Mouse (Mus musculus) forebrain, embryonic 13.5 days (tissue): Measurements from ENCODE around the gene Gm20388. TPM values are rescaled to one million over a fixed set of nuclear protein-coding genes. Genes with fewer than 3 reads are reported as not detected.

ENCODE experiments used
- ATAC-seq: fragments of 200-750 bp; cut with Nextera tagmentation; 2 replicates; pipeline ENCODE4 v1.8.0; 2017
- H3K27ac ChIP-seq: fragments of 300-500 bp; sonication (generic); 2 replicates; pipeline ENCODE4 v1.5.1; 2015; ENCODE audit warnings: inconsistent platforms, mild to moderate bottlenecking, moderate library complexity
- H3K27me3 ChIP-seq: fragments of 300-500 bp; sonication (generic); 2 replicates; pipeline ENCODE4 v1.6.1; 2015; ENCODE audit warnings: mild to moderate bottlenecking, inconsistent platforms
- H3K36me3 ChIP-seq: fragments of 300-500 bp; sonication (generic); 2 replicates; pipeline ENCODE4 v1.6.1; 2015; ENCODE audit warnings: mild to moderate bottlenecking, inconsistent platforms; ENCODE audit not compliant: poor library complexity, severe bottlenecking
- H3K4me1 ChIP-seq: fragments of 300-500 bp; sonication (generic); 2 replicates; pipeline ENCODE4 v1.6.1; 2015; ENCODE audit warnings: inconsistent platforms
- H3K4me2 ChIP-seq: fragments of 300-500 bp; sonication (generic); 2 replicates; pipeline ENCODE4 v1.6.1; 2015; ENCODE audit warnings: inconsistent platforms, mild to moderate bottlenecking, moderate library complexity
- H3K4me3 ChIP-seq: fragments of 300-500 bp; sonication (generic); 2 replicates; pipeline ENCODE4 v1.5.1; 2015; ENCODE audit warnings: mild to moderate bottlenecking, inconsistent platforms
- H3K9ac ChIP-seq: fragments of 300-500 bp; sonication (generic); 2 replicates; pipeline ENCODE4 v1.6.1; 2015; ENCODE audit warnings: mild to moderate bottlenecking, inconsistent platforms
- H3K9me3 ChIP-seq: fragments of 300-500 bp; sonication (generic); replicated peaks from 2 replicates; pipeline ENCODE4 v1.6.1; 2016; ENCODE audit warnings: inconsistent platforms
- WGBS: fragments of 180-500 bp; shearing (Covaris S2); methylation state at CpG from one replicate; pipeline ENCODE4 v1.1.7; 2015; 5-methylcytosine and 5-hydroxymethylcytosine counted together
- polyA plus RNA-seq: library from polyadenylated mRNA; unstranded; fragments of >200 nt; fragmentation: Nextera tagmentation; extraction: Ambion mirVana; gene quantifications from 2 replicates; pipeline ENCODE4 v1.2.1, GENCODE M21; 2015

Gm20388 gene
- polyA plus RNA-seq, 1 experiment from 2014 or later, result 5.6 TPM

- H3K4me1 ChIP-seq, result peaks cover 10% of the 10 kb centered on the region; the same call in 1 of the 2 replicates
- H3K36me3 ChIP-seq, result peaks cover 92% of the 10 kb centered on the region
- H3K4me3 ChIP-seq, result no peak overlapping the region
- H3K27me3 ChIP-seq, result no peaks in the 10 kb centered on the region
- H3K9me3 ChIP-seq, result no peaks in the 10 kb centered on the region
- WGBS, result 85% methylated on average over 9 of the region's 9 CpGs
- no peak overlapping the region for H3K9ac ChIP-seq
- no peak for ATAC-seq
- no peak overlapping the region for H3K27ac ChIP-seq
- no peak overlapping the region for H3K4me2 ChIP-seq
Observed at GRCm38 (mm10) chr8:121990506-121991255, 2080.0 kb downstream of the Gm20388 start.

- Histone ChIP-seq H3K9me3 (no peaks in the 10 kb centered on the region), H3K4me1 (peaks cover 10% of the 10 kb centered on the region; the same call in 1 of the 2 replicates), H3K27me3 (no peaks in the 10 kb centered on the region), H3K36me3 (peaks cover 87% of the 10 kb centered on the region), H3K9ac (no peak overlapping the region), H3K27ac (no peak overlapping the region), H3K4me2 (no peak overlapping the region), H3K4me3 (no peak overlapping the region)
- ATAC-seq, result no peak
- 87% methylated on average over 7 of the region's 7 CpGs for WGBS
Observed at GRCm38 (mm10) chr8:121991611-121992010, 2081.0 kb downstream of the Gm20388 start.

GRCm38 (mm10) chr8:121992911-121993310, 2082.3 kb downstream of the Gm20388 start:
- no peak overlapping the region for H3K4me3 ChIP-seq
- no peak overlapping the region for H3K4me2 ChIP-seq
- no peak overlapping the region for H3K27ac ChIP-seq
- no peaks in the 10 kb centered on the region for H3K9me3 ChIP-seq
- H3K9ac ChIP-seq, result no peak overlapping the region
- peaks cover 88% of the 10 kb centered on the region for H3K36me3 ChIP-seq
- ATAC-seq, result no peak
- H3K27me3 ChIP-seq, result no peaks in the 10 kb centered on the region
- peaks cover 10% of the 10 kb centered on the region; the same call in 1 of the 2 replicates for H3K4me1 ChIP-seq
- WGBS, result 87% methylated on average over 4 of the region's 4 CpGs

GRCm38 (mm10) chr8:121995112-121995511, 2084.5 kb downstream of the Gm20388 start:
- H3K9me3 ChIP-seq, result no peaks in the 10 kb centered on the region
- no peaks in the 10 kb centered on the region for H3K27me3 ChIP-seq
- peaks cover 10% of the 10 kb centered on the region; the same call in 1 of the 2 replicates for H3K4me1 ChIP-seq
- peaks cover 89% of the 10 kb centered on the region for H3K36me3 ChIP-seq
- no peak overlapping the region for H3K4me2 ChIP-seq
- WGBS, result 84% methylated on average over 4 of the region's 4 CpGs
- H3K9ac ChIP-seq, result no peak overlapping the region
- no peak overlapping the region for H3K27ac ChIP-seq
- no peak for ATAC-seq
- H3K4me3 ChIP-seq, result no peak overlapping the region

GRCm38 (mm10) chr8:121995895-121996294, 2085.3 kb downstream of the Gm20388 start:
- WGBS, result 90% methylated on average over 3 of the region's 3 CpGs
- Histone ChIP-seq H3K9me3 (no peaks in the 10 kb centered on the region), H3K4me2 (no peak overlapping the region), H3K9ac (no peak overlapping the region), H3K4me1 (peaks cover 10% of the 10 kb centered on the region; the same call in 1 of the 2 replicates), H3K27ac (no peak overlapping the region), H3K27me3 (no peaks in the 10 kb centered on the region), H3K36me3 (peaks cover 89% of the 10 kb centered on the region), H3K4me3 (no peak overlapping the region)
- no peak for ATAC-seq

- WGBS, result 88% methylated on average over 4 of the region's 4 CpGs
- H3K27ac ChIP-seq, result no peak overlapping the region
- no peak overlapping the region for H3K4me3 ChIP-seq
- H3K4me1 ChIP-seq, result peaks cover 12% of the 10 kb centered on the region
- H3K27me3 ChIP-seq, result no peaks in the 10 kb centered on the region
- H3K9me3 ChIP-seq, result no peaks in the 10 kb centered on the region
- H3K9ac ChIP-seq, result no peak overlapping the region
- ATAC-seq, result no peak
- peaks cover 89% of the 10 kb centered on the region for H3K36me3 ChIP-seq
- H3K4me2 ChIP-seq, result no peak overlapping the region
Observed at GRCm38 (mm10) chr8:121998631-121999030, 2088.0 kb downstream of the Gm20388 start.

GRCm38 (mm10) chr8:121999211-121999610, 2088.6 kb downstream of the Gm20388 start:
- no peak for ATAC-seq
- Histone ChIP-seq H3K27me3 (no peaks in the 10 kb centered on the region), H3K36me3 (peaks cover 92% of the 10 kb centered on the region), H3K4me2 (no peak overlapping the region), H3K9ac (no peak overlapping the region), H3K4me3 (no peak overlapping the region), H3K4me1 (peaks cover 18% of the 10 kb centered on the region), H3K27ac (no peak overlapping the region), H3K9me3 (no peaks in the 10 kb centered on the region)
- WGBS, result 92% methylated on average over 5 of the region's 5 CpGs

- no peak for ATAC-seq
- no peak overlapping the region for H3K4me2 ChIP-seq
- no peak overlapping the region for H3K9ac ChIP-seq
- H3K4me1 ChIP-seq, result peaks cover 16% of the 10 kb centered on the region
- H3K27ac ChIP-seq, result no peak overlapping the region
- no peak overlapping the region for H3K4me3 ChIP-seq
- 92% methylated on average over 15 of the region's 15 CpGs for WGBS
- no peaks in the 10 kb centered on the region for H3K27me3 ChIP-seq
- H3K36me3 ChIP-seq, result peaks cover 84% of the 10 kb centered on the region
- H3K9me3 ChIP-seq, result no peaks in the 10 kb centered on the region
Observed at GRCm38 (mm10) chr8:122001339-122002115, 2090.9 kb downstream of the Gm20388 start.

GRCm38 (mm10) chr8:122003646-122004045, 2093.0 kb downstream of the Gm20388 start:
- Histone ChIP-seq H3K9me3 (no peaks in the 10 kb centered on the region), H3K4me2 (no peak overlapping the region), H3K9ac (no peak overlapping the region), H3K36me3 (peaks cover 83% of the 10 kb centered on the region), H3K27me3 (no peaks in the 10 kb centered on the region), H3K4me3 (no peak overlapping the region), H3K4me1 (peaks cover 25% of the 10 kb centered on the region), H3K27ac (peak overlapping the region; percentile 40)
- no peak for ATAC-seq
- 85% methylated on average over 8 of the region's 8 CpGs for WGBS

GRCm38 (mm10) chr8:122004131-122004530, 2093.5 kb downstream of the Gm20388 start:
- Histone ChIP-seq H3K9ac (no peak overlapping the region), H3K27me3 (no peaks in the 10 kb centered on the region), H3K4me2 (no peak overlapping the region), H3K36me3 (peaks cover 83% of the 10 kb centered on the region), H3K9me3 (no peaks in the 10 kb centered on the region), H3K27ac (peak overlapping the region; percentile 40), H3K4me1 (peaks cover 25% of the 10 kb centered on the region), H3K4me3 (no peak overlapping the region)
- no peak for ATAC-seq
- 79% methylated on average over 5 of the region's 5 CpGs for WGBS

- ATAC-seq, result no peak
- Histone ChIP-seq H3K4me2 (no peak overlapping the region), H3K9me3 (no peaks in the 10 kb centered on the region), H3K36me3 (peaks cover 75% of the 10 kb centered on the region), H3K9ac (no peak overlapping the region), H3K4me3 (no peak overlapping the region), H3K27ac (no peak overlapping the region), H3K27me3 (no peaks in the 10 kb centered on the region), H3K4me1 (peaks cover 25% of the 10 kb centered on the region)
- 76% methylated on average over 24 of the region's 25 CpGs for WGBS
Observed at GRCm38 (mm10) chr8:122005422-122006204, 2095.0 kb downstream of the Gm20388 start.
